Mouse (Mus musculus) CH12.LX (cell line): Measurements from ENCODE around the gene Tmem222.

Source experiments
- IRF4 ChIP-seq: IDR thresholded peaks from 2 replicates; pipeline ENCODE4 v1.6.1; 2014; ENCODE audit warnings: low read depth, mild to moderate bottlenecking, inconsistent platforms, low read length, improper control_type of control experiment
- POLR2A ChIP-seq: IDR thresholded peaks from 2 replicates; pipeline ENCODE4 v1.6.1; 2011; ENCODE audit warnings: low read depth, mild to moderate bottlenecking, improper control_type of control experiment, low read length
- POLR2AphosphoS2 ChIP-seq: IDR thresholded peaks from 2 replicates; pipeline ENCODE4 v1.6.1; 2011; ENCODE audit warnings: low read depth, low read length, improper control_type of control experiment
- RCOR1 ChIP-seq: conservative IDR thresholded peaks from 2 replicates; pipeline ENCODE4 v1.6.1; 2012; ENCODE audit warnings: low read depth, mild to moderate bottlenecking, inconsistent platforms, low read length, improper control_type of control experiment

DNA sequence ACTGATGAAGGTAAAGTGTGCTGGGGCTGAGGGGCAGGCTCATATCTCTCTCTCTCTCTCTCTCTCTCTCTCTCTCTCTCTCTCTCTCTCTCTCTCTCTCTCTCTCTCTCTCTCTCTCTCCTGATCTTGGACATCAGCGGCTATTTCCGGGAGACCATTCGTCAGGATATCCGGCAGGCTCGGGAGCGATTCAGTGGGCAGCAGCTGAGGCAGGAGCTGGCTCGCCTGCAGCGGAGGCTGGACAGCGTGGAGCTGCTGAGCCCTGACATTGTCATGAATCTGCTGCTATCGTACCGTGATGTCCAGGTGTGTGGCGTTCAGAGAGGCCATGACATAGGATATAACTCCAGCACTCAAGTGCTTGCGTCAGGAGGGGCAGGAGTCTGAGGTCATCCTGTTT lies 34.1 kb downstream of the Tmem222 start:
- TF ChIP-seq IRF4 (no peak), POLR2A (no peak), POLR2AphosphoS2 (no peak), RCOR1 (no peak)
